ENCODE assay signal across 25 mouse cellular contexts in the genomic region with DNA sequence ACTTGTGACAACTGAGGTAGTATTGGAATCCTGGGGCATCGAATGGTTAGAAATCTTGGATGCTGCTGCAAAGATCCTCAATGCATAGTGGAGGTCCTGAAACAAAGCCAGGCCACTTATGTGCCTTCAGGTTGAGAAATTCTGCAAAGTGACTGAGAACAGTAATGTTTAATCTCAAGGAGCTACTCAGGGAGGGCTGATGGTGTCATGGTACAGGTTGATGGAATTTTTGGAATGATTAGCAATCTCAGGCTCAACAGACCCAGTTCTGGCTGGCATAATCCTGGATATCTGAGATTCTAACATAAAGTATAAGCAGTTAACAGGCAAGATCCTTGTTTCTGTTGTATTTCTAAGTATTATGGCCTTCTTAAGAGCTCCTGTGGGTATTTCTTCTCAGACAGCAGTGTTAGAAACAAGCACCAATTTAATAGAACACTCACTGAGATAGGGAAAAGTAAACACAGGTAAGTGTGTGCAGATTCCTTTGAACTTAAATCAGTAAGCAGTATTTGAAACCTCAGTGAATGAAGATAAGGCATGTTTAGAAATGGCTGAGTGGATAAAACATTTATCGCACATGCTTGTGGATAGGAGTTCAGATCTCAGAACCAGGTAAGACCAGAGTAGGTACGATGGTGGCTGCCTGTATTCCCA.
DNase-seq lines count a peak whose midpoint lies in the region; ATAC-seq and TF ChIP-seq lines count a peak whose summit lies in the region.
"Had no signal": no experiment of that assay in that cellular context is flagged by ENCODE, and none has a peak within 500 bp of the region (broad histone marks: within the 10 kb centered on the region; RNA-seq: fewer than 3 reads in every experiment).

No protein-coding gene starts in this region.

- DNase-seq in kidney, adult 11 months, result no peak
- DNase-seq in lung, postnatal 10 days, result no peak
- no peak for DNase-seq in stomach, postnatal 0 days (ENCODE audit: low spot score)
- no peak for DNase-seq in heart, postnatal 36 days
- DNase-seq: adrenal gland, adult 2 months; adrenal gland, postnatal 14 days; B cell, adult 2 months; cerebellum, adult 11 months; cerebellum, adult 2 months; cerebellum, adult 9-11 months; cerebellum, postnatal 25 days; forebrain, postnatal 0 days; gastrocnemius, adult 2 months; gastrocnemius, postnatal 14 days had no signal

- no peak for ATAC-seq in kidney, embryonic 16.5 days (ENCODE audit: low FRiP score, low TSS enrichment)
- peak; percentile 88 for ATAC-seq in lung, embryonic 16.5 days (ENCODE audit: low read depth)
- ATAC-seq in stomach, embryonic 14.5 days (ENCODE audit: insufficient number of reproducible peaks, insufficient read depth, low FRiP score, low read depth), result peak; percentile 61
- ATAC-seq in stomach, postnatal 0 days (ENCODE audit: low FRiP score, low TSS enrichment), result no peak
- ATAC-seq: forebrain, embryonic 14.5 days; forebrain, postnatal 0 days had no signal

- H3K4me2 ChIP-seq in kidney, embryonic 16.5 days (replicated peaks; ENCODE audit: low read depth, low read length), result no peak overlapping the region
- no peak overlapping the region for H3K4me2 ChIP-seq in lung, embryonic 16.5 days (ENCODE audit: low read depth, low read length)
- no peak overlapping the region for H3K4me2 ChIP-seq in stomach, embryonic 14.5 days (replicated peaks; ENCODE audit: low read depth, low read length)
- no peak overlapping the region for H3K4me2 ChIP-seq in stomach, postnatal 0 days (replicated peaks; ENCODE audit: low read depth)
- H3K4me2 ChIP-seq: embryonic facial prominence, embryonic 12.5 days; embryonic facial prominence, embryonic 15.5 days; heart, embryonic 11.5 days; hindbrain, embryonic 13.5 days had no signal

- no peak overlapping the region for H3K4me3 ChIP-seq in kidney, embryonic 16.5 days (ENCODE audit: low read length)
- no peak overlapping the region for H3K4me3 ChIP-seq in lung, embryonic 16.5 days (ENCODE audit: low read length)
- no peak overlapping the region for H3K4me3 ChIP-seq in stomach, embryonic 14.5 days (ENCODE audit: low read depth, low read length)
- no peak overlapping the region for H3K4me3 ChIP-seq in stomach, postnatal 0 days (ENCODE audit: low read depth, low read length)
- H3K4me3 ChIP-seq: embryonic facial prominence, embryonic 12.5 days; embryonic facial prominence, embryonic 15.5 days; gastrocnemius, adult 2 months; hindbrain, embryonic 10.5 days; hindbrain, embryonic 13.5 days had no signal

- H3K4me1 ChIP-seq in kidney, embryonic 16.5 days (ENCODE audit: insufficient read depth, low read length), result no peaks in the 10 kb centered on the region
- H3K4me1 ChIP-seq in lung, embryonic 16.5 days (replicated peaks; ENCODE audit: control insufficient read depth, insufficient read depth, low read length), result no peaks in the 10 kb centered on the region
- no peaks in the 10 kb centered on the region for H3K4me1 ChIP-seq in stomach, embryonic 14.5 days (ENCODE audit: control insufficient read depth, insufficient read depth, low read length)
- H3K4me1 ChIP-seq in stomach, postnatal 0 days (replicated peaks; ENCODE audit: control insufficient read depth, insufficient read depth), result no peaks in the 10 kb centered on the region
- H3K4me1 ChIP-seq: embryonic facial prominence, embryonic 12.5 days; embryonic facial prominence, embryonic 15.5 days; hindbrain, embryonic 10.5 days; hindbrain, embryonic 13.5 days had no signal

- no peak overlapping the region for H3K9ac ChIP-seq in kidney, embryonic 16.5 days (replicated peaks; ENCODE audit: low read length)
- H3K9ac ChIP-seq in lung, embryonic 16.5 days (ENCODE audit: low read length), result no peak overlapping the region
- H3K9ac ChIP-seq in stomach, embryonic 14.5 days (replicated peaks; ENCODE audit: low read depth, low read length), result no peak overlapping the region
- no peak overlapping the region for H3K9ac ChIP-seq in stomach, postnatal 0 days (ENCODE audit: low read length)
- H3K9ac ChIP-seq: embryonic facial prominence, embryonic 12.5 days; embryonic facial prominence, embryonic 15.5 days; forebrain, postnatal 0 days; hindbrain, embryonic 13.5 days had no signal

- intact Hi-C loops in heart, postnatal 36 days (cut with DNase I), result no loop called here

- no peak for TF ChIP-seq EP300 in stomach, postnatal 0 days (optimal IDR thresholded peaks at IDR 0.05)

- WGBS in kidney, embryonic 16.5 days, result 88% methylated on average over 3 of the region's 3 CpGs
- 52% methylated on average over 3 of the region's 3 CpGs for WGBS in lung, embryonic 16.5 days
- 55% methylated on average over 3 of the region's 3 CpGs for WGBS in stomach, embryonic 14.5 days
- WGBS in stomach, postnatal 0 days, result 61% methylated on average over 3 of the region's 3 CpGs

- H3K9me3 ChIP-seq in kidney, embryonic 16.5 days (ENCODE audit: low read length), result no peaks in the 10 kb centered on the region
- no peaks in the 10 kb centered on the region for H3K9me3 ChIP-seq in lung, embryonic 16.5 days (ENCODE audit: control insufficient read depth, low read length)
- H3K9me3 ChIP-seq in stomach, embryonic 14.5 days (ENCODE audit: control insufficient read depth, low read depth, low read length), result no peaks in the 10 kb centered on the region
- H3K9me3 ChIP-seq in stomach, postnatal 0 days (ENCODE audit: control insufficient read depth, low read length), result no peaks in the 10 kb centered on the region
- H3K9me3 ChIP-seq: embryonic facial prominence, embryonic 12.5 days; embryonic facial prominence, embryonic 15.5 days; hindbrain, embryonic 13.5 days had no signal

- TF ChIP-seq CTCF in stomach, postnatal 0 days (IDR thresholded peaks at IDR 0.05; ENCODE audit: low read depth), result no peak

- 0 out of 2 replicates have a peak, but pooled peaks cover 3% of the 10 kb centered on the region for H3K36me3 ChIP-seq in kidney, embryonic 16.5 days (ENCODE audit: insufficient read depth, low read length)
- no peaks in the 10 kb centered on the region for H3K36me3 ChIP-seq in lung, embryonic 16.5 days (ENCODE audit: control insufficient read depth, insufficient read depth, low read length)
- H3K36me3 ChIP-seq in stomach, embryonic 14.5 days (ENCODE audit: control insufficient read depth, insufficient read depth, low read length), result no peaks in the 10 kb centered on the region
- no peaks in the 10 kb centered on the region for H3K36me3 ChIP-seq in stomach, postnatal 0 days (ENCODE audit: control insufficient read depth, insufficient read depth, low read length)
- H3K36me3 ChIP-seq: embryonic facial prominence, embryonic 12.5 days; embryonic facial prominence, embryonic 15.5 days; G1E; hindbrain, embryonic 10.5 days; hindbrain, embryonic 13.5 days had no signal

- peak overlapping the region; percentile 4; the same call in 1 of the 2 replicates for H3K27ac ChIP-seq in kidney, embryonic 16.5 days (ENCODE audit: low read length)
- H3K27ac ChIP-seq in lung, embryonic 16.5 days (ENCODE audit: low read length), result peak overlapping the region; percentile 68
- H3K27ac ChIP-seq in stomach, embryonic 14.5 days (ENCODE audit: low read length), result no peak overlapping the region
- H3K27ac ChIP-seq in stomach, postnatal 0 days (replicated peaks), result no peak overlapping the region
- H3K27ac ChIP-seq: embryonic facial prominence, embryonic 12.5 days; embryonic facial prominence, embryonic 15.5 days; gastrocnemius, adult 2 months; hindbrain, embryonic 10.5 days; hindbrain, embryonic 13.5 days had no signal

- H3K27me3 ChIP-seq in kidney, embryonic 16.5 days (ENCODE audit: insufficient read depth, low read length), result no peaks in the 10 kb centered on the region
- no peaks in the 10 kb centered on the region for H3K27me3 ChIP-seq in lung, embryonic 16.5 days (ENCODE audit: control insufficient read depth, insufficient read depth, low read depth, low read length)
- H3K27me3 ChIP-seq in stomach, embryonic 14.5 days (ENCODE audit: control insufficient read depth, insufficient read depth, low read length), result no peaks in the 10 kb centered on the region
- no peaks in the 10 kb centered on the region for H3K27me3 ChIP-seq in stomach, postnatal 0 days (ENCODE audit: control insufficient read depth, insufficient read depth, low read length)
- H3K27me3 ChIP-seq: CH12.LX; embryonic facial prominence, embryonic 12.5 days; embryonic facial prominence, embryonic 15.5 days; hindbrain, embryonic 13.5 days had no signal

Comparison
In these comparisons a context has a peak if more than half of its experiments do, and no peak if none do; other contexts are left out.
1. ATAC-seq: peak in lung, embryonic 16.5 days (single experiment) and stomach, embryonic 14.5 days (single experiment); none in kidney, embryonic 16.5 days (single experiment) and stomach, postnatal 0 days (single experiment).
2. H3K27ac ChIP-seq: peak in kidney, embryonic 16.5 days (single experiment) and lung, embryonic 16.5 days (single experiment); none in stomach, embryonic 14.5 days (single experiment) and stomach, postnatal 0 days (single experiment).